Mouse (Mus musculus) midbrain, postnatal 0 days (tissue): ENCODE data around the gene Cdk7. TPM values are rescaled to one million over a fixed set of nuclear protein-coding genes. Genes with fewer than 3 reads are reported as not detected.
A peak's percentile ranks its signal among the peaks of the same experiment; 100 is the strongest.

Experiments used
- ATAC-seq: fragments of 200-750 bp; cut with Nextera tagmentation; 2 replicates; pipeline ENCODE4 v1.8.0; 2017; ENCODE audit warnings: moderate number of reproducible peaks, mild to moderate bottlenecking, moderate TSS enrichment, moderate library complexity; ENCODE audit not compliant: low FRiP score
- DNase-seq: peaks from one replicate; pipeline ENCODE4 v3.0.0-alpha.2; 2015; ENCODE audit warnings: low spot score
- H3K27ac ChIP-seq: fragments of 300-500 bp; sonication (generic); 2 replicates; pipeline ENCODE4 v1.5.1; 2014; ENCODE audit warnings: low read depth, mild to moderate bottlenecking, low read length, mixed read lengths
- H3K27me3 ChIP-seq: fragments of 300-500 bp; sonication (generic); 2 replicates; pipeline ENCODE4 v1.6.1; 2014; ENCODE audit warnings: low read length, control low read depth, mixed read lengths; ENCODE audit not compliant: insufficient read depth
- H3K36me3 ChIP-seq: fragments of 300-500 bp; sonication (generic); 2 replicates; pipeline ENCODE4 v1.6.1; 2014; ENCODE audit warnings: low read length, control low read depth, mixed read lengths; ENCODE audit not compliant: insufficient read depth
- H3K4me1 ChIP-seq: fragments of 300-500 bp; sonication (generic); 2 replicates; pipeline ENCODE4 v1.6.1; 2014; ENCODE audit warnings: mild to moderate bottlenecking, control low read depth, antibody characterized with exemption, low read length, mixed read lengths; ENCODE audit not compliant: insufficient read depth
- H3K4me2 ChIP-seq: fragments of 300-500 bp; sonication (generic); 2 replicates; pipeline ENCODE4 v1.6.1; 2014; ENCODE audit warnings: low read depth, mild to moderate bottlenecking, low read length, mixed read lengths; ENCODE audit not compliant: poor library complexity, severe bottlenecking
- H3K4me3 ChIP-seq: fragments of 300-500 bp; sonication (generic); 2 replicates; pipeline ENCODE4 v1.5.1; 2014; ENCODE audit warnings: low read depth, mild to moderate bottlenecking, low read length, moderate library complexity
- H3K9ac ChIP-seq: fragments of 300-500 bp; sonication (generic); replicated peaks from 2 replicates; pipeline ENCODE4 v1.6.1; 2014; ENCODE audit warnings: mild to moderate bottlenecking, low read length, moderate library complexity, mixed read lengths; ENCODE audit not compliant: poor library complexity, severe bottlenecking
- H3K9me3 ChIP-seq: fragments of 300-500 bp; sonication (generic); 2 replicates; pipeline ENCODE4 v1.6.1; 2016; ENCODE audit warnings: low read length, control low read depth
- CTCF ChIP-seq: IDR thresholded peaks from 2 replicates; pipeline ENCODE4 v1.5.1; 2016; ENCODE audit warnings: antibody characterized with exemption, mild to moderate bottlenecking
- WGBS: fragments of 180-500 bp; shearing (Covaris S2); extraction: QIAGEN DNeasy Blood & Tissue Kit; methylation state at CpG from one replicate; pipeline ENCODE4 v1.1.7; 2014; 5-methylcytosine and 5-hydroxymethylcytosine counted together
- polyA plus RNA-seq: library from polyadenylated mRNA; unstranded; fragments of >200 nt; fragmentation: Nextera tagmentation; extraction: Ambion mirVana; gene quantifications from 2 replicates; pipeline ENCODE4 v1.2.1, GENCODE M21; 2015
- total RNA-seq: library from RNA; depleted of rRNA; stranded (reverse); fragments of >200 nt; gene quantifications from 2 replicates; pipeline ENCODE4 v1.2.3, GENCODE M21; 2014; rRNA removed

The Cdk7 gene
- total RNA-seq (24.8 and 28.6 TPM in 2 replicates), polyA plus RNA-seq (30.4 and 32.1 TPM in 2 replicates)

- Histone ChIP-seq H3K36me3 (peaks cover 7% of the 10 kb centered on the region; the same call in 1 of the 2 replicates), H3K9ac (peak within 1 kb of the TSS; percentile 95), H3K27me3 (no peaks in the 10 kb centered on the region), H3K4me3 (peak within 1 kb of the TSS; percentile 86), H3K4me1 (peaks cover 6% of the 10 kb centered on the region; the same call in 1 of the 2 replicates), H3K4me2 (peak within 1 kb of the TSS; percentile 85), H3K9me3 (no peaks in the 10 kb centered on the region), H3K27ac (peak within 1 kb of the TSS; percentile 92)
- peak; percentile 97 for DNase-seq
- peak; percentile 99 for ATAC-seq
- WGBS: 0% methylated on average over 19 of the region's 19 CpGs
- no peak for TF ChIP-seq CTCF
Measured at GRCm38 (mm10) chr13:100730861-100731176, at the start of gene Cdk7. Gene Cdk7, minus strand, starts transcription at chr13:100730939.

DNA sequence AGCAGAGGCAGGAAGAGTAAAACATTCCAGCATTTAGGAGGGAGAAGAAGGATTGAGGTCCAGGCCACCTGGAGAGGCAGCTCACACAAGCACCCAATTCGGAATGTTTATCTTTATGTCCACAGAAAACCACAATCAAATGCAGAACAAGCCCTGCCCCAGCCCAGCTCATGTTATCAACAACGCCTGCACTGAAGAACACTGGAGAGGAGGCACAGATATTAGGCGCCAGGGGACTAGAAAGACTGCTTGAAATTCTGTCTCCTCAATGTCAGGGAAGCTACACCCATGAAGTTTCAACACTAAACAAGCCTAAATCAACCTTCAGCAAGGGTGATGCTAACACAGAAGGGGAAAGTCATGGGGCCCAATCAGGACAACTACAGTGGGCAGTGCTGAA, 46.8 kb upstream of the Cdk7 start:
- Histone ChIP-seq H3K36me3 (no peaks in the 10 kb centered on the region), H3K4me2 (no peak overlapping the region), H3K4me3 (no peak overlapping the region), H3K27me3 (no peaks in the 10 kb centered on the region), H3K9ac (no peak overlapping the region), H3K9me3 (no peaks in the 10 kb centered on the region), H3K27ac (no peak overlapping the region), H3K4me1 (no peaks in the 10 kb centered on the region; the same call in 1 of the 2 replicates)
- no peak for DNase-seq
- 86% methylated on average over 3 of the region's 3 CpGs for WGBS
- ATAC-seq: no peak
- TF ChIP-seq CTCF: no peak

DNA sequence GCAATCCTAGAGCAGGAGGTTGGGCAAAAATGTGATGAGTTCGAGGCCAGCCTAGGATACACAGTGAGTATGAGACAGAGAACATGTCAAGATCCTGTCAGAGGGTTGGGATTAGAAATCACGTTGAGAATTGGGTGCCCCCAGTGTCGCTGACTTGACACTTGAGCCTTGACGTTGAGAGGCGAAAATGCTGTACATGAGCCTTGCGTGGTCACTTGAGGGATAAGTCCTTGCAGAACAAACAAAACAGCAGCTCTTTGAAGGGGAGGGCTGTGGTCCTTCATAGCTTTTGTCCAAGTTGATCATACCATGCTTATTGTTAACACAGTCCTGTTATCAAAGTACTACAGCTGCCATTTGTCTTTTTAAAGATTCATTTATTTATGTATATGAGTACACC, 46.0 kb upstream of the Cdk7 start:
- H3K36me3 ChIP-seq: no peaks in the 10 kb centered on the region
- no peak overlapping the region for H3K4me2 ChIP-seq
- no peaks in the 10 kb centered on the region; the same call in 1 of the 2 replicates for H3K4me1 ChIP-seq
- no peak overlapping the region for H3K27ac ChIP-seq
- no peak overlapping the region for H3K4me3 ChIP-seq
- no peak overlapping the region for H3K9ac ChIP-seq
- ATAC-seq: 0 out of 2 replicates have a peak, but pooled peaks have one; percentile 1
- WGBS: 65% methylated on average over 6 of the region's 6 CpGs
- TF ChIP-seq CTCF: no peak
- DNase-seq: no peak
- no peaks in the 10 kb centered on the region for H3K9me3 ChIP-seq
- no peaks in the 10 kb centered on the region for H3K27me3 ChIP-seq

DNA sequence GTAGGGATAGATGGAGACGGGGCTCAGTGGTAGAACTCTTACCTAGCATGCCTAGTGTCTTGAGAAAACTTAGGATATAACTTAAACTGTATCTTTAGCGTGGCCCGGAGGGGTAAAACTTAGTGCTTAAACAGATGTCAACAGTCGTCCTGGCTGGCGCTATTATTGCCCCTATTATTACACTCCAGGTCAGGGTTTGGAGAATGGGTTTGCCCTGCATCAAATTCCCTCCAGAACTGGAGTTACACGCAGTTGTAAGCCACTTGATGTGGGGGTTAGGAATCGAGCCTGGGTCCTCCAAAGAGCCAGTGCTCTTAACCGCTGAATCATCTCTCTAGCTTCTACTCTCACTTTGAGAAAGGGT, 45.3 kb upstream of the Cdk7 start:
- TF ChIP-seq CTCF: no peak
- ATAC-seq (peak; percentile 22; the same call in 1 of the 2 replicates), DNase-seq (no peak)
- no peaks in the 10 kb centered on the region for H3K36me3 ChIP-seq
- H3K27me3 ChIP-seq: no peaks in the 10 kb centered on the region
- H3K9ac ChIP-seq: no peak overlapping the region
- H3K4me1 ChIP-seq: no peaks in the 10 kb centered on the region; the same call in 1 of the 2 replicates
- H3K4me2 ChIP-seq: peak overlapping the region; percentile 99
- no peaks in the 10 kb centered on the region for H3K9me3 ChIP-seq
- no peak overlapping the region for H3K27ac ChIP-seq
- peak overlapping the region; percentile 72 for H3K4me3 ChIP-seq
- 8% methylated on average over 8 of the region's 8 CpGs for WGBS

DNA sequence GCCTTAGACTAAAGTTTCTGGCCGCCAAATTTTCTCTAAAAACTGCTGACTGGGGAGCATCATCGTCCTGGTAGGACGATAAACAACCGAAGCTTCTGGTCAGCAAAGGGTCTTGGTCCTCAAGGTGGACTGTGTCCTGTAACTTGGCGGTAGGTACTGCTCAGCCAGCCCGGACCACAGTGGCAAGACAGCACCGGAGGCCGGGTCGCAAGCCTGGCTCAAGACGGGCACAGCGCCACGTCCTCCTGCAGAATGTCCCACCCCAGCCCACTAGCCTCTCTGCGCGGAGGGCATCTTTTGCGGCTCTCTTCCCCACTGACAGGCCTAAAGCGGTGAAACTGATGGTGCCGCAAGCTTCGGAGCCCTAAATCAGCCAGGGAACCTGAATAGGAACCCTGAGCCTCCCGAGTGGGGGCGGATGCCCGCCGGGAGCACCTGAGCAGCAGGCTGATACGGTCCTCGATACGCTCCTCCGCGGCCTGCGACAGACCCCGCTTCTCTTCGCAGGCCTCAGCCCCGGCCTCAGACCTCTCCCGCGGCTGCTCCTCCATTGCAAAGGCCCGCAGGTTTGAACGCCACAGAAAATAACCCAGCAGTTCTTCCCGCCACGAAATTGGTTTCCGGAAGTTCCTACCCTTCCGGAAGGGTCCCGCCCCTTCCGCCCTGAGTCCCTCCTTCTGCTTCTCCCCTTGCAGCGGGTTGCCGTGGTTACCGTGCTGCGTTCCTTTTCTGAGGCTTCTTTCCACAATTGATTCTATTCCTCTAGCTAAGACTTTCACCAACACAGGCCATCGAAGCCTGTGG, 44.7 kb upstream of the Cdk7 start, which contains the start of gene Cenph:
Gene Cenph (minus strand): TSS at position 648 of the 804 bp plus-strand sequence.
- no peaks in the 10 kb centered on the region for H3K27me3 ChIP-seq
- ATAC-seq (peak; percentile 92), DNase-seq (peak; percentile 92)
- TF ChIP-seq CTCF: no peak
- H3K9me3 ChIP-seq: no peaks in the 10 kb centered on the region
- H3K36me3 ChIP-seq: no peaks in the 10 kb centered on the region
- H3K4me1 ChIP-seq: no peaks in the 10 kb centered on the region; the same call in 1 of the 2 replicates
- H3K9ac ChIP-seq: no peak within 1 kb of the TSS
- peak within 1 kb of the TSS; percentile 72 for H3K4me3 ChIP-seq
- H3K27ac ChIP-seq: no peak within 1 kb of the TSS
- peak within 1 kb of the TSS; percentile 99 for H3K4me2 ChIP-seq
- under 1% methylated on average over 46 of the region's 46 CpGs for WGBS

- ATAC-seq (no peak), DNase-seq (no peak)
- no peak overlapping the region for H3K4me2 ChIP-seq
- no peak overlapping the region for H3K9ac ChIP-seq
- TF ChIP-seq CTCF: no peak
- H3K9me3 ChIP-seq: no peaks in the 10 kb centered on the region
- H3K27me3 ChIP-seq: no peaks in the 10 kb centered on the region
- H3K4me1 ChIP-seq: no peaks in the 10 kb centered on the region; the same call in 1 of the 2 replicates
- H3K27ac ChIP-seq: no peak overlapping the region
- H3K36me3 ChIP-seq: no peaks in the 10 kb centered on the region
- H3K4me3 ChIP-seq: no peak overlapping the region
Measured at GRCm38 (mm10) chr13:100774704-100775103, 44.0 kb upstream of the Cdk7 start.
